Mouse (Mus musculus) gastrocnemius, postnatal 25 days (tissue): ENCODE data around the gene Chn2. TPM values are rescaled to one million over a fixed set of nuclear protein-coding genes. Genes with fewer than 3 reads are reported as not detected.

Experiments used
- DNase-seq: peaks from one replicate; pipeline ENCODE4 v3.0.0; 2022
- total RNA-seq, 2 experiments: library from RNA; stranded (reverse); gene quantifications; 1 replicate in 1 of 2; 2 replicates in 1 of 2; pipeline ENCODE4 v1.2.3; 2021

Gene Chn2
- total RNA-seq, 2 experiments from 2014 or later = 1.8 to 2.2 TPM

DNA sequence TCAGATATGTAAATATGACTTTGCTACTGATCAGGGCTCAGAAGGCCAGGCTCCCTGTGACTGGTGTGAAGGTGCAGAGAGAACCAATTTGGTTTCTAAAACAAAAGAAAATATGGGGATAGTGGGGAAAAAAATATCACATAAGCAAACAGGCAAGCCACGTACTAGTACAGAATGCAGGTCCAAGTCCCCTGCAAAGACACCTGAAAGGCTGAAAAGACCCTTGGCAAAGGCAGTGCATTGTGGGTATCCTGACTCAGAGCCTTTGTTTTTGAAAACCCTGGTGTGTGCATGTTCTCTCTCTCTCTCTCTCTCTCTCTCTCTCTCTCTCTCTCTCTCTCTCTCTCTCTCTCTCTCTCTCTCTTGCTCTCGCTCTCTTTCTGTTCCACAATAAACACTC is 80.1 kb downstream of the Chn2 start:
- no peak for DNase-seq

DNA sequence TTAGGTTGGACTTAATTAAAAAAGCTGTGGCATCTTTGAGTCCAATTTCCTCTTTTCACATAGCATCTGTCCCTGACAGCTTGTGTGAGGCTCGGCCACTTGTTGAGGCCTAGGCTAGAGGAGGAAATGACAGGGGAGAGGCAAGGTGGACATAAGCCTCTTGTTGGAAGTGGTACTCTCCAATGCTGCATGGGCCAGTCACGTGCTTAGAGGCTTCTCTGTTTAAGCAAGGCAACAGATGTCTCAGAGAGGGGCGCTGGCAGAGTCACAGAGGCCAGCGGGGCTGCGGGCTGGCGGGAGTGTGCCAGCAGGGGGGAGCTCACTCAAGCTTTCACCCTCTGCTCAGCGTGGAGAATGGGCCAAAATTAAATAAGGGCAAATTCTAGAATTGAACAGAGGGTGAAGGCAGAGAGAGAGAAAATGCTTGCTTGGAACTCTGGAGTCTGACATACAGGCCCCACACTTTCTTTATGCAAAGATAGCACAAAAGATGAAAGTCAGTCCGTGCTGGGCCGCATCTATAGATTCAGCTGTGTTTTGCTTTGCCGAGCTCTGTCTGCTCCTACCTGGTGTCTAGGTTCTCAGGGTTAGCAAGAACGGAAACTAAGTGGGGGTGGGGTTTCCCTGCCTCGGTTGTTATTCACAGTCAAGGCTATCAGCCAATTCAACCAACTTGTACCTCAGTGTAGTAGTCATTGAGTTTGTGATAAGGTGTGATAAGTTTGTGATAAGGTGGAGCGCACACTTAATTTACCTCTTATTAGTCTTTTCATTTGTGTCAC is 80.7 kb downstream of the Chn2 start:
- no peak for DNase-seq

DNA sequence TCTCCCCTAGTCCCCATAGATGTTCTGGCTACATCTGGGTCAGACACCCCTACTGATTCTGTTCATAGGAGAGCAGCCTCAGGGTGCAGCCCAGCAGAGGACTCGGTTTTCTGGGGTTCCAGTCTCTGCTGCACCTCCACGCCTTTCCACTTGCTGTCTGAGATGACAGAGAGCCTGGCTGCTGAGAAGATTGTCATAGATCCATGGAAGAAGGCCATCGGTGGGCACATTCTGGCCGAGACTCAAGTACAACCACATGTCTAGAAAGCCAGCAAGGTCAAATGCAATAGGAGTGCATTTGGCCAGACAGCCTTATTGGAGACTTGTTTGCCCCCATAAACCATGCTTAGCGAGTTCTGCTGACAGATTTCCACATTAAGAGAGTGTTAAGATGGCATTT is 81.5 kb downstream of the Chn2 start:
- no peak for DNase-seq

DNA sequence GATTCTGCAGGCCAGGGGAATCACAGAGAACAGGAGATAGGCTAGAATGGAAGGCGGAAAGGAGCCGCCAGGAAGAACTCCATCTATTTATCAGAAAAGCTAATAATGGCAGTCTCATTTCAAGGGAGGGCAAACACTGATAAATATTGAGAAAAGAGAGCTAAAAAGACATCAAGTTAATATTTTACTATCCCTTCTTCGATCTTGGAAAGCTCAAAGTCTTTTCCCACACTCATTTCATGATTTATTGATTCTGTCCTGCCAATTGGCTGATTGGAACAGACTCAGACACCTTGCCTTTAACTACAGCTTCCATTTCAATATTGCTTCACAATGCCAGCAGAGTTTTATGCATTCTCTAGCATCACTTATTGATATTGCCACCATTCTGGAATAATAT is 85.2 kb downstream of the Chn2 start:
- no peak for DNase-seq

DNA sequence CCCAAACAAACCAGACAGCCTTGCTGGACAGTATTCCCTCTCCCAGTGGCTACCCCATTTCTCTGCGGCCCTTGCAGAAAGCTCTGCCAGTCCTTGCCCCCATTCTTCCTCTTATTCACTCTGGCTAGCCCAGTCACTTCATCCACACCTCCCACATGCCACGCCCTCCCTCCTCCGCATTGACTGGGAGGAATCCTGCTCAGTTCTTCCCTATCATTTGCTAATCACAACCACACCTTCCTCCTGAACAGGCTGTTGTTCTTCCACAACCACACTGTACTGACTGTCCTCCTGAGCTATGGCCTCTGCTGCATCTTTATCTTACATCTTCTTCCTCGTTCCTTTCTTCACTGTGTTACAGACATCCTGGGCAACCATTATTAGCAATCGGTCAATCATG is 86.2 kb downstream of the Chn2 start:
- no peak for DNase-seq

GRCm38 (mm10) chr6:54126225-54126992 is 87.1 kb downstream of the Chn2 start:
- no peak for DNase-seq

GRCm38 (mm10) chr6:54126993-54127697 is 87.8 kb downstream of the Chn2 start:
- no peak for DNase-seq

GRCm38 (mm10) chr6:54128702-54129101 is 89.3 kb downstream of the Chn2 start:
- DNase-seq = no peak

- DNase-seq = no peak
Observed at GRCm38 (mm10) chr6:54129570-54129969, 90.2 kb downstream of the Chn2 start.

- DNase-seq = no peak
Observed at GRCm38 (mm10) chr6:54130881-54131280, 91.5 kb downstream of the Chn2 start.

DNA sequence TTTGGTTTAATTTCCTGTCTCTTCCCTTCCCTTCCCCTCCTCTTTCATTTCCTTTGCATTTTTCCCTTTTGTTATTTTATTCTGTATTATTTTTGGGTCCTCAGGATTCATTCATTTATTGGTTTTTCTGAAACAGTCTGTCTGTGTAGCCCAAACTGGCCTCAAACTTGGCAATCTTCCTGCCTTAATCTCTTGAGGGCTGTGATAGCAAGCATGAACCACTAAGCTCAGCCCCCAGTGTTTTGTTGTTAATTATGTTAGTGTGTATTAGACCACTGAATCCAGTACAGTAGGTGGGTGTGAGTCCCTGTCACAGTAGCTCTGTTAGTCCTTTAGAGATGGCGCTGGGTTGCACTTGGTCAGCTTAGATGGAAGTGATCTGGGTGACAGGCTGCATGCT is 93.2 kb downstream of the Chn2 start:
- no peak for DNase-seq

GRCm38 (mm10) chr6:54133231-54133630 is 93.9 kb downstream of the Chn2 start:
- DNase-seq = no peak

DNA sequence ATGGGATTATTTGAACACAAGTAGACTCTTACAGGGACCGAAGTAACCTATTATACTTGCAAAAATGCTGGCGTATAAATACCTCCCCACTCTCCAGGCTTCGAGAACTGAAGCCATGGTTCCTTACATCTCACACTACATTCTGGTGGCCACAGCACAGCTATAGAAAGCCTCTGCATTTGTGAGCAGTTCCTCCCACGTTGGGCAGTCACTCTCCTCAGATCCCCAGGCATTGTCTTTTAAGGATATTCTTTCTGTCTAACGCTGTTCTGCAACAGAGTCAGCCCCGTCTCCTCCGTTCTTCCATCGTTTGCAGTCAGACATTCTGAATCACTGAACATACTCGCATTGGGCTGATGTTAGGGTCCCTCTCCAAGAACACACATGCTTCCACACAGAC is 98.8 kb downstream of the Chn2 start:
- no peak for DNase-seq

- DNase-seq = no peak
Observed at GRCm38 (mm10) chr6:54140488-54140887, 101.1 kb downstream of the Chn2 start.

- no peak for DNase-seq
Observed at GRCm38 (mm10) chr6:54141165-54141564, 101.8 kb downstream of the Chn2 start.

DNA sequence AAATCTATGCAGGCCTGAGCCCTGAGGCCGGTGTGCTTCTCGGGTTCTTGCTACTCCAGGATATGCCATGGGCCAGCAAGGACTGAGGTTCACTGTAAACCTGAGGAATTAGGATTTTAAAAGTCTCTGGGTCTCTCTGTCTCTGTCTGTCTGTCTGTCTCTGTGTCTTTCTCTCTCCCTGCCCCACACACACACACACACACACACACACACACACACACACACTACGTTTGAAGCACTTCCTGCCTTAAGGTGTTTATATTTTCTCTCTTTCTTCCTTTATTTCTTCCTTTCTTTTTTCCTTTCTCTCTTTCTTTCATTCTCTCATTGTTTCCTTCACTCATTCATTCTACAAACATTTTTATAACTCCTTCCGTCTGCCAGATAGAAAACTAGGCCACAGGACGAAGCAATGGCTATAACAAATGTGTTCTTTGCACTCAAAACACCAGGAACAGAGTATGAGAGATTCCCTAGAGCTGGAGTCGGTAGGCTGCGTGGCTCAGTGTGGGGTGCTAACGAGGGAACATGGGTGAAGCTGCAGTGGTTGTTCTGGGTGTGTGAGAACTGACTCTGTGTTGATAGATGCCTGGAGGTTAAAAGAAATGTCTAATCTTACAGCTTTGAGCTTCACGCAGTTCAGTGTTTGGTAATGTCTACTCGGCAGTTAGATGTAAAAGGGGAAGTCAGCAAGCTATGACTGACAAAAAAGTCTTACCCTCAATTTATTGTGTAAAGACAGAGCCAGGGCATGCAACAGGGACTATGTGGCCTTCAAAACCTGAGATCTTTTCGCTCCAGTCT is 103.7 kb downstream of the Chn2 start:
- no peak for DNase-seq

DNA sequence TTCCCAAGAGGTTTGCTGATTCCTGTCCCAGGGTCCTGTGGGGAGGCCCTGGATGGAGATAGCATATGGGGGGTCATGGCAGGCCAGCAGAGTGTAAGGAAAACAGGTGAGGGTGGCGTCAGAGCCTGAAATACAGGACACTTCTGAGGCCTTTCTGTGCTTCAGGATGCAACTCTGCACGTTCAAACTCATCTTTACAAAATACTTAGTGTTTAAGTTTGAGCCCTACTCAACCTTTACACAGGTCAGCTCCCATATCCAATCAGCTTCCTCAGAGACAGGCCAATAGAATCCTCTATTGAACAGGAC is 104.3 kb downstream of the Chn2 start:
- no peak for DNase-seq

DNA sequence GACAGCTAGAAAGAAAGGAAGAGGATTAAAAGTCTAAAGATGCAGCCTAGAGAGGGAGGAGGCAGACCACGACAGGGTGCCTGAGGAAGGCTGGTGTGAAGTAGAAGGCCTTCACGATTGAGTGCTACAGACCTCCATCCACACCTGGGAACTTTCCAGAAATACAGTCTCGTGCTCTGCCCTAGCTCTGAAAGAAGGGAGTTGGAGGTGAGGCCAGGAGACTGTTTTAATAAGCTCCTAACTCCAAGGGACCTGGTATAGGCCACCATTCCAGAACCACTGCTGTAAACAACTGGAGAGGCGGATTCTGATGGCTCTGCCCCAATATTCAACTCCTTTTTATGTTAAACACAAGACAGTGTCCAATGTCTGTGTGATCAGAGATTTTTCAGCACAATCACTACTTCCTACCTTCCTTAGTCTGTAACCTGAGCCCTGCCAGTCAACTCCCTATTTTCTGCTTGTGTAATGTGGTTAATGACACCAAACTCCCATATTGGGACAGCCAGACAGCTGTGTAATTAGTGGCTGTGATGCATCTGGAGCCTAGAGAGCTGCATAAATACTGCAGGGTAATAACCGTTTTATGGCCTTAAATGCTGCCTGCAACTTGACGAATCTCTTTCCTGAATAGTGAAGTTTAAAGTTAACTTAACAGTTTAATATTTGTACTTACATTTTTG is 109.6 kb downstream of the Chn2 start:
- DNase-seq = no peak

- no peak for DNase-seq
Observed at GRCm38 (mm10) chr6:54150821-54151220, 111.5 kb downstream of the Chn2 start.

- no peak for DNase-seq
Observed at GRCm38 (mm10) chr6:54151443-54152241, 112.3 kb downstream of the Chn2 start.

GRCm38 (mm10) chr6:54157097-54157496 is 117.7 kb downstream of the Chn2 start:
- DNase-seq = no peak
